Mouse (Mus musculus) intestine, embryonic 15.5 days (tissue): Measurements from ENCODE around the gene Ddb2. TPM values are rescaled to one million over a fixed set of nuclear protein-coding genes. Genes with fewer than 3 reads are reported as not detected.

Experiments used
- ATAC-seq: fragments of 200-750 bp; cut with Nextera tagmentation; 2 replicates; pipeline ENCODE4 v1.8.0; 2017; ENCODE audit warnings: moderate TSS enrichment, moderate library complexity
- H3K27ac ChIP-seq: fragments of 300-500 bp; sonication (generic); 2 replicates; pipeline ENCODE4 v1.5.1; 2015; ENCODE audit warnings: mild to moderate bottlenecking, inconsistent platforms
- H3K27me3 ChIP-seq: fragments of 300-500 bp; sonication (generic); replicated peaks from 2 replicates; pipeline ENCODE4 v1.6.1; 2015; ENCODE audit warnings: inconsistent platforms
- H3K36me3 ChIP-seq: fragments of 300-500 bp; sonication (generic); 2 replicates; pipeline ENCODE4 v1.6.1; 2015; ENCODE audit warnings: inconsistent platforms
- H3K4me1 ChIP-seq: fragments of 300-500 bp; sonication (generic); replicated peaks from 2 replicates; pipeline ENCODE4 v1.6.1; 2015; ENCODE audit warnings: inconsistent platforms
- H3K4me2 ChIP-seq: fragments of 300-500 bp; sonication (generic); replicated peaks from 2 replicates; pipeline ENCODE4 v1.6.1; 2015; ENCODE audit warnings: mild to moderate bottlenecking, inconsistent platforms
- H3K4me3 ChIP-seq: fragments of 300-500 bp; sonication (generic); replicated peaks from 2 replicates; pipeline ENCODE4 v1.5.1; 2015; ENCODE audit warnings: inconsistent platforms
- H3K9ac ChIP-seq: fragments of 300-500 bp; sonication (generic); 2 replicates; pipeline ENCODE4 v1.6.1; 2015; ENCODE audit warnings: inconsistent platforms
- H3K9me3 ChIP-seq: fragments of 300-500 bp; sonication (generic); 2 replicates; pipeline ENCODE4 v1.6.1; 2016; ENCODE audit warnings: inconsistent platforms
- WGBS: fragments of 180-500 bp; shearing (Covaris S2); methylation state at CpG from one replicate; pipeline ENCODE4 v1.1.7; 2015; 5-methylcytosine and 5-hydroxymethylcytosine counted together
- polyA plus RNA-seq: library from polyadenylated mRNA; unstranded; fragments of >200 nt; fragmentation: Nextera tagmentation; extraction: Ambion mirVana; gene quantifications from 2 replicates; pipeline ENCODE4 v1.2.1, GENCODE M21; 2015

Gene Ddb2
- polyA plus RNA-seq: 14.8 and 17.4 TPM in 2 replicates

GRCm38 (mm10) chr2:91236601-91237510, at the start of gene Ddb2:
TSS of gene Ddb2 (minus strand) at chr2:91236982.
- Histone ChIP-seq H3K4me1 (no peaks in the 10 kb centered on the region), H3K9me3 (no peaks in the 10 kb centered on the region), H3K9ac (peak within 1 kb of the TSS; percentile 65), H3K36me3 (no peaks in the 10 kb centered on the region), H3K4me2 (peak within 1 kb of the TSS; percentile 91), H3K4me3 (peak within 1 kb of the TSS; percentile 61), H3K27ac (peak within 1 kb of the TSS; percentile 93), H3K27me3 (no peaks in the 10 kb centered on the region)
- under 1% methylated on average over 48 of the region's 48 CpGs for WGBS
- peak; percentile 99 for ATAC-seq

GRCm38 (mm10) chr2:91285885-91286505, 49.2 kb upstream of the Ddb2 start:
- ATAC-seq: no peak; the same call in 1 of the 2 replicates
- H3K4me3 ChIP-seq: no peak overlapping the region
- 14% methylated on average over 7 of the region's 7 CpGs for whole genome bisulfite sequencing
- H3K4me1 ChIP-seq: 0 out of 2 replicates have a peak, but pooled peaks cover 4% of the 10 kb centered on the region
- no peak overlapping the region for H3K4me2 ChIP-seq
- H3K9ac ChIP-seq: no peak overlapping the region
- H3K36me3 ChIP-seq: no peaks in the 10 kb centered on the region
- H3K27me3 ChIP-seq: no peaks in the 10 kb centered on the region
- H3K9me3 ChIP-seq: no peaks in the 10 kb centered on the region
- H3K27ac ChIP-seq: no peak overlapping the region

- Histone ChIP-seq H3K36me3 (no peaks in the 10 kb centered on the region), H3K9me3 (no peaks in the 10 kb centered on the region), H3K9ac (no peak overlapping the region), H3K27ac (peak overlapping the region; percentile 27; the same call in 1 of the 2 replicates), H3K4me3 (no peak overlapping the region), H3K4me1 (0 out of 2 replicates have a peak, but pooled peaks cover 4% of the 10 kb centered on the region), H3K27me3 (no peaks in the 10 kb centered on the region), H3K4me2 (no peak overlapping the region)
- no peak for ATAC-seq
- WGBS: 65% methylated on average over 13 of the region's 13 CpGs
These were observed 47.8 kb upstream of the Ddb2 start for GRCm38 (mm10) chr2:91284375-91285199.

GRCm38 (mm10) chr2:91283972-91284371, 47.2 kb upstream of the Ddb2 start:
- no peaks in the 10 kb centered on the region for H3K9me3 ChIP-seq
- no peak overlapping the region for H3K4me2 ChIP-seq
- peak overlapping the region; percentile 27; the same call in 1 of the 2 replicates for H3K27ac ChIP-seq
- no peak overlapping the region for H3K4me3 ChIP-seq
- no peaks in the 10 kb centered on the region for H3K36me3 ChIP-seq
- WGBS: 84% methylated on average over 3 of the region's 3 CpGs
- H3K27me3 ChIP-seq: no peaks in the 10 kb centered on the region
- ATAC-seq: no peak
- 0 out of 2 replicates have a peak, but pooled peaks cover 4% of the 10 kb centered on the region for H3K4me1 ChIP-seq
- H3K9ac ChIP-seq: no peak overlapping the region

GRCm38 (mm10) chr2:91281366-91281765, 44.6 kb upstream of the Ddb2 start:
- Histone ChIP-seq H3K4me1 (0 out of 2 replicates have a peak, but pooled peaks cover 3% of the 10 kb centered on the region), H3K4me3 (no peak overlapping the region)
- WGBS: 42% methylated on average over 5 of the region's 5 CpGs

GRCm38 (mm10) chr2:91279372-91279755, 42.6 kb upstream of the Ddb2 start:
- Histone ChIP-seq H3K4me3 (no peak overlapping the region), H3K4me1 (0 out of 2 replicates have a peak, but pooled peaks cover 3% of the 10 kb centered on the region), H3K9me3 (no peaks in the 10 kb centered on the region), H3K4me2 (no peak overlapping the region; the same call in 1 of the 2 replicates), H3K27me3 (no peaks in the 10 kb centered on the region), H3K9ac (no peak overlapping the region), H3K27ac (no peak overlapping the region), H3K36me3 (peaks cover 18% of the 10 kb centered on the region)
- peak; percentile 54 for ATAC-seq
- WGBS: 48% methylated on average over 2 of the region's 2 CpGs

More at GRCm38 (mm10) chr2:91281366-91281765, 44.6 kb upstream of the Ddb2 start:
- Histone ChIP-seq H3K9ac (no peak overlapping the region), H3K36me3 (no peaks in the 10 kb centered on the region), H3K27me3 (no peaks in the 10 kb centered on the region), H3K9me3 (no peaks in the 10 kb centered on the region), H3K4me2 (no peak overlapping the region), H3K27ac (peak overlapping the region; percentile 49)
- ATAC-seq: peak; percentile 91

- H3K4me1 ChIP-seq: 0 out of 2 replicates have a peak, but pooled peaks cover 3% of the 10 kb centered on the region
- ATAC-seq: peak; percentile 71
- H3K4me3 ChIP-seq: no peak overlapping the region
- no peak overlapping the region for H3K4me2 ChIP-seq
- no peak overlapping the region for H3K27ac ChIP-seq
- H3K36me3 ChIP-seq: peaks cover 20% of the 10 kb centered on the region
- no peaks in the 10 kb centered on the region for H3K9me3 ChIP-seq
- no peak overlapping the region for H3K9ac ChIP-seq
- 39% methylated on average over 10 of the region's 10 CpGs for whole genome bisulfite sequencing
- no peaks in the 10 kb centered on the region for H3K27me3 ChIP-seq
These were observed 42.1 kb upstream of the Ddb2 start for GRCm38 (mm10) chr2:91278749-91279371.

GRCm38 (mm10) chr2:91269687-91270133, 32.9 kb upstream of the Ddb2 start:
- Histone ChIP-seq H3K4me1 (peaks cover 3% of the 10 kb centered on the region), H3K9ac (no peak overlapping the region), H3K27ac (0 out of 2 replicates have a peak overlapping the region, but pooled peaks have one; percentile 22), H3K36me3 (peaks cover 56% of the 10 kb centered on the region), H3K4me3 (no peak overlapping the region), H3K9me3 (no peaks in the 10 kb centered on the region), H3K4me2 (no peak overlapping the region), H3K27me3 (no peaks in the 10 kb centered on the region)
- 93% methylated on average over 8 of the region's 8 CpGs for WGBS
- ATAC-seq: no peak

GRCm38 (mm10) chr2:91268706-91269105, 31.9 kb upstream of the Ddb2 start:
- Histone ChIP-seq H3K36me3 (peaks cover 50% of the 10 kb centered on the region), H3K4me2 (no peak overlapping the region), H3K27me3 (no peaks in the 10 kb centered on the region), H3K4me1 (peaks cover 12% of the 10 kb centered on the region), H3K9ac (no peak overlapping the region), H3K4me3 (no peak overlapping the region), H3K9me3 (no peaks in the 10 kb centered on the region), H3K27ac (no peak overlapping the region)
- 52% methylated on average over 2 of the region's 2 CpGs for WGBS
- no peak for ATAC-seq

- Histone ChIP-seq H3K4me1 (peaks cover 12% of the 10 kb centered on the region), H3K4me3 (no peak overlapping the region), H3K9ac (no peak overlapping the region), H3K27ac (no peak overlapping the region), H3K9me3 (no peaks in the 10 kb centered on the region), H3K36me3 (peaks cover 44% of the 10 kb centered on the region), H3K27me3 (no peaks in the 10 kb centered on the region), H3K4me2 (no peak overlapping the region)
- ATAC-seq: no peak
- 93% methylated on average over 3 of the region's 3 CpGs for WGBS
These were observed 31.3 kb upstream of the Ddb2 start for GRCm38 (mm10) chr2:91268042-91268441.
